Mouse (Mus musculus) gastrocnemius, adult 2 months (tissue): ENCODE measurements around the gene Abcg5. TPM values are rescaled to one million over a fixed set of nuclear protein-coding genes. Genes with fewer than 3 reads are reported as not detected.

Experiments
- DNase-seq: peaks from one replicate; pipeline ENCODE4 v3.0.0; 2022
- H3K27ac ChIP-seq: fragments of 200-600 bp; 2 replicates; pipeline ENCODE4 v1.8.1; 2022; ENCODE audit warnings: mild to moderate bottlenecking
- H3K4me3 ChIP-seq: fragments of 200-600 bp; 2 replicates; pipeline ENCODE4 v1.8.1; 2022; ENCODE audit warnings: mild to moderate bottlenecking, moderate library complexity
- CTCF ChIP-seq: fragments of 200-600 bp; IDR thresholded peaks from 2 replicates; pipeline ENCODE4 v1.8.1; 2022; ENCODE audit warnings: antibody characterized with exemption, mild to moderate bottlenecking, moderate library complexity
- intact Hi-C: fragments of 180-260 bp; cut with DNase I; formaldehyde crosslinking; loops from one replicate; pipeline ENCODE4 v1.15.1; 2025
- total RNA-seq, 2 experiments: library from RNA; stranded (reverse); gene quantifications; 2 replicates each; pipeline ENCODE4 v1.2.3; 2021

The Abcg5 gene
- total RNA-seq, 2 experiments from 2014 or later, result not detected

- Histone ChIP-seq H3K27ac (no peak overlapping the region), H3K4me3 (no peak overlapping the region)
- intact Hi-C loops, result no loop called here
- no peak for TF ChIP-seq CTCF
- DNase-seq, result no peak
Measured at GRCm38 (mm10) chr17:84675204-84675603, 7.6 kb downstream of the Abcg5 start.

DNA sequence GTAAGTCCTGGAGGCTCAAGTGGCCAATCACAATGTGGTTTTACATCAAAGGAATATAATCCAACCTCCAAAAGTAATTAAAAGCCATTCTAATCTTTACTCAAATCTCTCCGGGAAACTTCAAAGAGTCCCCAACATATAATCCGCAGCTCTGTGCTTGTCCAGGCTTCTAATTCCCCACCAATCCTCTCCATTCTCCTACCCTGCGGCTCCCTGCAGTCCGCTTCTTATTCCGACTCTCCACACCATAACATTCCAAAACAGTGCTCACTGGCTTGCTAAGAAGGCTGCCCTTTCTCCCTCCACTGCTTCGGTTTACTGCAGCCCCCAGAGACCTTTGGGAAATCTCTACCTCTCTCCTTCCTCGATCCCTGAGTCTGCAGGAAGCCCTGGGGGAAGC, 8.8 kb downstream of the Abcg5 start:
- intact Hi-C loops, result no loop called here
- TF ChIP-seq CTCF, result no peak
- DNase-seq, result no peak
- Histone ChIP-seq H3K4me3 (no peak overlapping the region), H3K27ac (no peak overlapping the region)

GRCm38 (mm10) chr17:84672376-84673369, 10.1 kb downstream of the Abcg5 start:
- H3K27ac ChIP-seq, result no peak overlapping the region
- DNase-seq, result no peak
- TF ChIP-seq CTCF, result no peak
- intact Hi-C loops, result no loop called here
- H3K4me3 ChIP-seq, result no peak overlapping the region

GRCm38 (mm10) chr17:84667848-84668247, 15.0 kb downstream of the Abcg5 start:
- no peak for TF ChIP-seq CTCF
- Histone ChIP-seq H3K27ac (no peak overlapping the region), H3K4me3 (no peak overlapping the region)
- intact Hi-C loops, result no loop called here
- DNase-seq, result no peak

GRCm38 (mm10) chr17:84665691-84666090, 17.1 kb downstream of the Abcg5 start:
- intact Hi-C loops, result no loop called here
- no peak overlapping the region for H3K4me3 ChIP-seq
- DNase-seq, result no peak
- H3K27ac ChIP-seq, result no peak overlapping the region
- TF ChIP-seq CTCF, result no peak

DNA sequence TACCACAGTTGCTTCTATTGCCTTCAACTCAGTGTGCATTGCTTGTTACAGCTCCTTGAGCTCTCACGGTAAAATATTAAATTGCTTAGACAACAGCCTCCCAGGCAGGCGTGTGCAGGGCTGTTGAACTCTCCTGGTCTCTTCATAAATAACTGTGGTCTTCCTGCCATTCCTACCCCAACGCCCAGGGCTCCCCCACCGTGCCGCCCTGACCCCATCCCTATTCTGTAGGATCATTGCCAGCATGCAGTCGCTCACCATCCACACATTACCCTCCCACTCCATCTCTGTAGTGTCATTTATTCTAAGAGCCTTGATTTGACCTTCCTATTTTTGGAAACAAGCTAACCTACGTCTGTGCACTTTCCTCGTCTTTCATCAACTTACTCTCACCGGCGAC, 17.8 kb downstream of the Abcg5 start:
- Histone ChIP-seq H3K4me3 (no peak overlapping the region), H3K27ac (no peak overlapping the region)
- intact Hi-C loops, result no loop called here
- no peak for TF ChIP-seq CTCF
- DNase-seq, result no peak

- Histone ChIP-seq H3K27ac (no peak overlapping the region), H3K4me3 (no peak overlapping the region)
- intact Hi-C loops, result no loop called here
- DNase-seq, result no peak
- TF ChIP-seq CTCF, result no peak
Measured at GRCm38 (mm10) chr17:84658951-84659350, 23.9 kb downstream of the Abcg5 start.

GRCm38 (mm10) chr17:84658195-84658594, 24.6 kb downstream of the Abcg5 start:
- intact Hi-C loops, result no loop called here

DNA sequence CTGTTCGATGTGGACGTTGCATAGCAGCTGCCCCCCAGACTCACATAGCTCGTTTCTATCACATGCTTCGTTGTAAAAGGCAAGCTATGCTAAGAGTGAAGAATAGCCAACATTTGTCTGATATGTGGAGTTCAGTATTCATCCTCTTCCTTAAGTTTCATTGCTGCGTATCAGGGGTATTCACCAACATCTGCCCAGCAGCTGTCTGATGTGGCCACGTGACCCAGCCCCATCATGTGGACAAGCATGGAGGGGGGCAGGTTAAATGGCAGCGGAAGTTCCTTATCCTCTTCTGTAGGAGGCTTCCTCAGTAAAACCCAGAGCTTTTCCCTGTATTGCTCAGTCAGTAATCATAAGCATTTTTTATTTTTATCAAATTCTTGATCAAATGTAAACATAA, 25.0 kb downstream of the Abcg5 start:
- H3K4me3 ChIP-seq, result no peak overlapping the region
- intact Hi-C loops, result no loop called here
- H3K27ac ChIP-seq, result no peak overlapping the region
- DNase-seq, result no peak
- TF ChIP-seq CTCF, result no peak

More at GRCm38 (mm10) chr17:84658195-84658594, 24.6 kb downstream of the Abcg5 start:
- H3K27ac ChIP-seq, result no peak overlapping the region
- no peak for TF ChIP-seq CTCF
- H3K4me3 ChIP-seq, result no peak overlapping the region
- no peak for DNase-seq

GRCm38 (mm10) chr17:84657422-84657732, 25.4 kb downstream of the Abcg5 start:
- Histone ChIP-seq H3K27ac (no peak overlapping the region), H3K4me3 (no peak overlapping the region)
- intact Hi-C loops, result no loop called here
- DNase-seq, result no peak
- no peak for TF ChIP-seq CTCF

DNA sequence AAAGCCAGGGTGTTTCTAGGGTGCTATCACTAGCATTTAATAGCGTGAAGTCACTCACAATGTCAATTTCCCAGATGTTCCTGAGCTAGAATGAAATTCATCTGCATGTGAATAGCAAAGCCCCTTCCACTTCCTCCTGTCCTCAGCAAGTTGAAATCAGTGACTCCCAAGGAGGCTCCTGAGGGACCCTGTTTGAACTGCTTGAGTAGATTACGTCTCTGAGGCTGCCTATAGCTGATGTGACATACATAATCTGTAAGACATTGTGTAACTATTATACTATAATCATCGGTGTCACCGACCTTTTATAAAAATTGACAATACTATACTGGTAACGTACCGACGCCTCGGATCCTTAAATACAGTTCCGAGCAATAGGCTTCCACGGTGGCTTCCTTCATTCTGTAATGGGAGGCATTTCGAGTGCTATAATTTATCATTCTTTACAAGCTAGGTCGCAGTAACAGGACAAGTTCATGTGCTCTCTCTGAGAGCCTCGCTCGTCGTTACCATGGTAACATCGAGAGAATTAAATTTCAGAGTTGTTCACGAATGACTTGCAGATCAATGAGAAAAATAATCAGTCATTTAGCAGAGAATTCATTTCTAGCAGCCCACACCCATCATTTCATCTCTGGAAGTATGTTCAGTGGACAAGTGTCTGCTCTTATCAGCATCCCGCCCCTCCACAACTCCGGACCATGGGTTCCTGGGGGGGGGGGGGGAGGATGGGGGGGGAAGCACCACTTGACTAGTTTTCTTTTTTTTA, 26.0 kb downstream of the Abcg5 start:
- intact Hi-C loops, result no loop called here
- no peak for DNase-seq
- no peak for TF ChIP-seq CTCF

DNA sequence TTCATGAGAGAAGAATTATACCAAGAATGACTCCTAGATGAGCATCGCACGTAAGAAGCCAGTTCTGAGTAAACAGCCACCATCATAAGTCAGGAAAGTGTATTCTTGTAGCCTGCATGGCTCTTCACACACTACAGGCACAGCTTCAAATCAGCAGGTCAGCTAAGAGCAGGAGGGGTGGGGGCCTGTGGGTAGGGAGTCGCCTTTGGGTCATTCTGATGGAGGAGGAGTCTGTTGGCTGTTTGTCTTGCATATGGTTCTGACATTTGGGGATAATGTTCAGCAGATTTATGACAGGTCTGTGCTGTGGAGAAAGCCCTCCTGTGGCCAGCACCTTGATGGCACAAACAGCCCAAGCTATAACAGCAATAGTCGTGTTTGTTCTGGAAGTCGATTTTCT, 26.6 kb downstream of the Abcg5 start:
- no peak for TF ChIP-seq CTCF
- intact Hi-C loops, result no loop called here

More for the DNA sequence above, 26.0 kb downstream of the Abcg5 start:
- Histone ChIP-seq H3K27ac (no peak overlapping the region), H3K4me3 (no peak overlapping the region)

GRCm38 (mm10) chr17:84653544-84653943, 29.3 kb downstream of the Abcg5 start:
- DNase-seq, result no peak
- intact Hi-C loops, result no loop called here
- H3K4me3 ChIP-seq, result no peak overlapping the region
- no peak overlapping the region for H3K27ac ChIP-seq
- no peak for TF ChIP-seq CTCF

More for the DNA sequence above, 26.6 kb downstream of the Abcg5 start:
- no peak overlapping the region for H3K4me3 ChIP-seq
- H3K27ac ChIP-seq, result no peak overlapping the region
- DNase-seq, result no peak
